Mouse (Mus musculus) liver, embryonic 12.5 days (tissue): ENCODE results near the gene Prss16. TPM values are rescaled to one million over a fixed set of nuclear protein-coding genes. Genes with fewer than 3 reads are reported as not detected.

ENCODE experiments used
- ATAC-seq: fragments of 200-750 bp; cut with Nextera tagmentation; 2 replicates; pipeline ENCODE4 v1.8.0; 2017; ENCODE audit warnings: moderate number of reproducible peaks, mild to moderate bottlenecking, moderate library complexity
- H3K27ac ChIP-seq: fragments of 300-500 bp; sonication (generic); 2 replicates; pipeline ENCODE4 v1.5.1; 2016; ENCODE audit warnings: mild to moderate bottlenecking
- H3K27me3 ChIP-seq: fragments of 300-500 bp; sonication (generic); replicated peaks from 2 replicates; pipeline ENCODE4 v1.6.1; 2016; ENCODE audit warnings: mild to moderate bottlenecking, moderate library complexity
- H3K36me3 ChIP-seq: fragments of 300-500 bp; sonication (generic); 2 replicates; pipeline ENCODE4 v1.6.1; 2016; ENCODE audit warnings: mild to moderate bottlenecking, moderate library complexity
- H3K4me1 ChIP-seq: fragments of 300-500 bp; sonication (generic); 2 replicates; pipeline ENCODE4 v1.6.1; 2016
- H3K4me2 ChIP-seq: fragments of 300-500 bp; sonication (generic); 2 replicates; pipeline ENCODE4 v1.6.1; 2016; ENCODE audit warnings: mild to moderate bottlenecking, moderate library complexity
- H3K4me3 ChIP-seq: fragments of 300-500 bp; sonication (generic); 2 replicates; pipeline ENCODE4 v1.5.1; 2016; ENCODE audit warnings: mild to moderate bottlenecking, moderate library complexity
- H3K9ac ChIP-seq: fragments of 300-500 bp; sonication (generic); 2 replicates; pipeline ENCODE4 v1.6.1; 2016; ENCODE audit warnings: mild to moderate bottlenecking, moderate library complexity
- H3K9me3 ChIP-seq: fragments of 300-500 bp; sonication (generic); replicated peaks from 2 replicates; pipeline ENCODE4 v1.6.1; 2016; ENCODE audit warnings: mild to moderate bottlenecking, moderate library complexity
- WGBS: fragments of 180-500 bp; shearing (Covaris S2); methylation state at CpG from one replicate; pipeline ENCODE4 v1.1.7; 2016; ENCODE audit not compliant: insufficient replicate concordance; 5-methylcytosine and 5-hydroxymethylcytosine counted together
- polyA plus RNA-seq: library from polyadenylated mRNA; unstranded; fragments of >200 nt; fragmentation: Nextera tagmentation; extraction: Ambion mirVana; gene quantifications from 2 replicates; pipeline ENCODE4 v1.2.1, GENCODE M21; 2016

The Prss16 gene
- polyA plus RNA-seq, 1 experiment from 2014 or later, result 0.33 TPM

- Histone ChIP-seq H3K27me3 (no peaks in the 10 kb centered on the region), H3K27ac (peak overlapping the region; percentile 95), H3K9me3 (no peaks in the 10 kb centered on the region), H3K9ac (peak overlapping the region; percentile 80), H3K4me3 (peak overlapping the region; percentile 59), H3K36me3 (no peaks in the 10 kb centered on the region), H3K4me1 (peaks cover 66% of the 10 kb centered on the region), H3K4me2 (peak overlapping the region; percentile 75)
- no peak for ATAC-seq
- WGBS, result 42% methylated on average over 5 of the region's 5 CpGs
Measured at GRCm38 (mm10) chr13:22033741-22034442, 24.4 kb upstream of the Prss16 start.

GRCm38 (mm10) chr13:22030493-22030892 lies 21.0 kb upstream of the Prss16 start:
- no peak overlapping the region for H3K27ac ChIP-seq
- H3K27me3 ChIP-seq, result no peaks in the 10 kb centered on the region
- H3K4me3 ChIP-seq, result 0 out of 2 replicates have a peak overlapping the region, but pooled peaks have one; percentile 19
- peak overlapping the region; percentile 43; the same call in 1 of the 2 replicates for H3K4me2 ChIP-seq
- 11% methylated on average over 4 of the region's 4 CpGs for WGBS
- 0 out of 2 replicates have a peak overlapping the region, but pooled peaks have one; percentile 31 for H3K9ac ChIP-seq
- peaks cover 53% of the 10 kb centered on the region for H3K4me1 ChIP-seq
- no peaks in the 10 kb centered on the region for H3K9me3 ChIP-seq
- no peak for ATAC-seq
- H3K36me3 ChIP-seq, result no peaks in the 10 kb centered on the region

GRCm38 (mm10) chr13:22029928-22030327 lies 20.4 kb upstream of the Prss16 start:
- Histone ChIP-seq H3K4me1 (peaks cover 53% of the 10 kb centered on the region), H3K4me2 (peak overlapping the region; percentile 76), H3K27me3 (no peaks in the 10 kb centered on the region), H3K4me3 (peak overlapping the region; percentile 67), H3K36me3 (no peaks in the 10 kb centered on the region), H3K9me3 (no peaks in the 10 kb centered on the region), H3K9ac (peak overlapping the region; percentile 78), H3K27ac (peak overlapping the region; percentile 92)
- 19% methylated on average over 8 of the region's 8 CpGs for WGBS
- ATAC-seq, result no peak

DNA sequence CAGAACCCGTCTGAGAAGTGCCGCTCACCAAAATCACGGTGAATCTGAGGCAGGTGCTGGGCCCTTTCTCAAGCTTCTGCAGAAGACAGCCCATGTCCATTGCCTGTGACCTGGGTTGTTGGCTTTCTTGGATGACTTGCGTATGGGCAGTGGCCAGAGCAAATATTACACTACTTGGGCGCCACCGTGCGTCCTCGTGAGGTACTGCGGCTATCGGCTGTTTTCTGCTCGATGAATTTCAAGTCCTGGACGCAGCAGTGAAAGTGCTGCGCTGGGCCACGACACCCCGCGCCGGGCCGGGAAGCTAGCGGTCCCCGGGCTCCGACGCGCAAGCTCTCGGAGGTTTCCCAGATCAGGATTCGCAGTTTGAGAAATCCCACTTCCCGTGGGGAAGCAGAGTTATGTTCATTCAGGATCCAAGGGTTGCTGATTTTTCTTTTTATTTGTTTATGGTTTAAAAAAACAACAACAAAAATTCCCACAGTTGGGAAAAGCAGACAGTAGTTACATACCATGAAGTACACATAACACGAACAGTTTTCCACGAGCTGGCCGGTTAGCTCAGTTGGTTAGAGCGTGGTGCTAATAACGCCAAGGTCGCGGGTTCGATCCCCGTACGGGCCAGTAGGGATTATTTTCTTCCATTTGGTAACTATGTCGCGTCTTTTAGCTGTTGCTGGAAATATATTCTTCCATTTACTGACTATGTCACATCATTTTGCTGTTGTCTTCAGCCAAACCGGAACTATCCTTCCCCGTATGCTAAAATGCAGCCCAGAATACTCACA lies 19.3 kb upstream of the Prss16 start:
- Histone ChIP-seq H3K9ac (peak overlapping the region; percentile 78), H3K27ac (peak overlapping the region; percentile 92), H3K4me2 (peak overlapping the region; percentile 76), H3K4me1 (peaks cover 45% of the 10 kb centered on the region), H3K9me3 (no peaks in the 10 kb centered on the region), H3K36me3 (no peaks in the 10 kb centered on the region), H3K4me3 (peak overlapping the region; percentile 67), H3K27me3 (no peaks in the 10 kb centered on the region)
- 1% methylated on average over 40 of the region's 40 CpGs for WGBS
- ATAC-seq, result peak; percentile 79

DNA sequence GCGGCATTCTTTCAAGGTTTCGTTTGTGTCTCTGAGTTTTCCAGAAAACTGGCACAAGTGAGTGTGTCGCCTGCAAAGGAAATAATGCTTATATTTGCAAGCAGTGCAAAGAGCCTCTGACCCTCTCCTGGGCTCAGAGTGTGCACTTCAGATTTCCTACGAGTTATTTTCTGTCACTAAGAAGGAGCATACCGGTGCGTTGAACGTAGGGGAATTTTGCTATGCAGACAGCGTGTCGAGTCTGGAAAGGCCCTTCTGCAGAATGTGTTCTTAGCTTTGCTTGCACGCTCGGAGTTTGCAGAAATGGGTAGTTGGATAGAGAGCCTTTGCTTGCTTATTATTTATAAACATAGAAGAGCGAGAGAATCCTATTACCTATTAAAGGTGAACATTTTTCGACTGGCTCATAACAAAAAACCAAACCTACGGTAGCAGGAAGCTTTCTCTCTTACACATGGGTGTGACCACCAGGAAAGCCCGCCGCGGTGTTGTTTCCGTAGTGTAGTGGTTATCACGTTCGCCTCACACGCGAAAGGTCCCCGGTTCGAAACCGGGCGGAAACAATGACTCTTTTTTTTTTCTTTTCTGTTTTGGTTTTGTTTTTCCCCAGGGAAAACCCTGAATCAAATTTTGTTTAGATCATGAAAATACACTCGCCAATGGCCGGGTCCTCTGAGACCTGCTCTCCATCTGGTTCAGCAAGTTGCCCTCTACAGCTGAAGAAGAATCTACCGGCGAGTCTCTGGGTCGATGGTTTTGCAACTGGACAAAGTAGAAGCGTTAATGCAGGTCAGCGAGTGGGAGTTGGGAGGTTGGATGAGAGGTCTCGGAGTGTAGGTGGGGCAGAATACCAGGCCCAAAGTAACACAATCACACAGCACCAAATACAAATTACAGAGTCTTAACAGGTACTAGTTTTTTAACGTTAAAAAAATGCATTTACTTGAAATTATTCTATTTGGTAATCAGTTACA lies 16.8 kb upstream of the Prss16 start:
- ATAC-seq, result peak; percentile 38; the same call in 1 of the 2 replicates
- Histone ChIP-seq H3K36me3 (no peaks in the 10 kb centered on the region), H3K9ac (peak overlapping the region; percentile 78), H3K9me3 (no peaks in the 10 kb centered on the region), H3K4me3 (peak overlapping the region; percentile 66), H3K27ac (peak overlapping the region; percentile 23; the same call in 1 of the 2 replicates), H3K27me3 (no peaks in the 10 kb centered on the region), H3K4me2 (peak overlapping the region; percentile 68), H3K4me1 (peaks cover 36% of the 10 kb centered on the region)
- 2% methylated on average over 35 of the region's 35 CpGs for WGBS

DNA sequence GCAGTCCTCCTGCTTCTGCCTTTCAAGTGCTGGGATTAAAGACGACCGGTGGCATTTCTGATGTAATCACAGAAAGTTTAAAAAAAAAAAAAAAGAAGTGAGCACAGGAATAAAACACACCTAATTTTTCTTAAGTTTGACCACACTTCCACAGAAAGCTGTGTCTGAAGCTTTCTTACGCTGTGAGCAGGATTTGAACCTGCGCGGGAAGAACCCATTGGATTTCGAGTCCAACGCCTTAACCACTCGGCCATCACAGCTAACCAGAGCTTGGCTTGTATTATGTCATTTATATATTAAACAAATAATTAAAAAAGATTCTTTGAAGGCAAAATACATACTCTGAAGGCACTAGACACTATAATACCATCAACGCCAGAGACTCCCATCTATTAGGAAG lies 12.7 kb upstream of the Prss16 start:
- Histone ChIP-seq H3K36me3 (no peaks in the 10 kb centered on the region), H3K4me3 (peak overlapping the region; percentile 71), H3K27me3 (no peaks in the 10 kb centered on the region), H3K27ac (peak overlapping the region; percentile 86), H3K4me1 (peaks cover 18% of the 10 kb centered on the region), H3K9ac (peak overlapping the region; percentile 78), H3K9me3 (no peaks in the 10 kb centered on the region), H3K4me2 (peak overlapping the region; percentile 76)
- WGBS, result 0% methylated on average over 9 of the region's 9 CpGs
- peak; percentile 63; the same call in 1 of the 2 replicates for ATAC-seq

GRCm38 (mm10) chr13:22021581-22021980 lies 12.0 kb upstream of the Prss16 start:
- ATAC-seq, result peak; percentile 60
- peak overlapping the region; percentile 86 for H3K27ac ChIP-seq
- no peaks in the 10 kb centered on the region for H3K36me3 ChIP-seq
- H3K9me3 ChIP-seq, result no peaks in the 10 kb centered on the region
- H3K4me2 ChIP-seq, result peak overlapping the region; percentile 76
- peaks cover 18% of the 10 kb centered on the region for H3K4me1 ChIP-seq
- peak overlapping the region; percentile 78 for H3K9ac ChIP-seq
- under 1% methylated on average over 11 of the region's 11 CpGs for WGBS
- peak overlapping the region; percentile 71 for H3K4me3 ChIP-seq
- H3K27me3 ChIP-seq, result no peaks in the 10 kb centered on the region

DNA sequence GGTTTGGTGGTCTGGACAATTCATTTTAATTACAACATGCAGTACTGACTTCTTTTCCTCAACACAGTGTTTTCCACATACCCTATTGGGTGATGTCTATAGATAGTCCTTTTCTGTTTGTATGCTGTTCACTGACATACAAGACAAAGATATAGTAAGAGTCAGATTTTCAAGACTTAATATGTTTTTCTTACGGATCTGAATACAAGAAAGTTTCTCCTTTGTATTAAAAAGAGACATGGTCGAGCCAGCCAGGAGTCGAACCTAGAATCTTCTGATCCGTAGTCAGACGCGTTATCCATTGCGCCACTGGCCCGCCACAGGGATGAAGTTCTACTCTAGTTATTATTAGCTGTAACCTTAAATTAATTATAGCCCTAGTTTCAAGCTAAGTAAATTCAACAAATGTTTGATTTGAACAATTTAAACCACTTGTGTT lies 11.4 kb upstream of the Prss16 start:
- Histone ChIP-seq H3K9ac (peak overlapping the region; percentile 78), H3K27me3 (no peaks in the 10 kb centered on the region), H3K36me3 (no peaks in the 10 kb centered on the region), H3K9me3 (no peaks in the 10 kb centered on the region), H3K27ac (peak overlapping the region; percentile 86), H3K4me2 (peak overlapping the region; percentile 76), H3K4me1 (peaks cover 22% of the 10 kb centered on the region), H3K4me3 (peak overlapping the region; percentile 71)
- ATAC-seq, result peak; percentile 74
- WGBS, result under 1% methylated on average over 8 of the region's 8 CpGs

DNA sequence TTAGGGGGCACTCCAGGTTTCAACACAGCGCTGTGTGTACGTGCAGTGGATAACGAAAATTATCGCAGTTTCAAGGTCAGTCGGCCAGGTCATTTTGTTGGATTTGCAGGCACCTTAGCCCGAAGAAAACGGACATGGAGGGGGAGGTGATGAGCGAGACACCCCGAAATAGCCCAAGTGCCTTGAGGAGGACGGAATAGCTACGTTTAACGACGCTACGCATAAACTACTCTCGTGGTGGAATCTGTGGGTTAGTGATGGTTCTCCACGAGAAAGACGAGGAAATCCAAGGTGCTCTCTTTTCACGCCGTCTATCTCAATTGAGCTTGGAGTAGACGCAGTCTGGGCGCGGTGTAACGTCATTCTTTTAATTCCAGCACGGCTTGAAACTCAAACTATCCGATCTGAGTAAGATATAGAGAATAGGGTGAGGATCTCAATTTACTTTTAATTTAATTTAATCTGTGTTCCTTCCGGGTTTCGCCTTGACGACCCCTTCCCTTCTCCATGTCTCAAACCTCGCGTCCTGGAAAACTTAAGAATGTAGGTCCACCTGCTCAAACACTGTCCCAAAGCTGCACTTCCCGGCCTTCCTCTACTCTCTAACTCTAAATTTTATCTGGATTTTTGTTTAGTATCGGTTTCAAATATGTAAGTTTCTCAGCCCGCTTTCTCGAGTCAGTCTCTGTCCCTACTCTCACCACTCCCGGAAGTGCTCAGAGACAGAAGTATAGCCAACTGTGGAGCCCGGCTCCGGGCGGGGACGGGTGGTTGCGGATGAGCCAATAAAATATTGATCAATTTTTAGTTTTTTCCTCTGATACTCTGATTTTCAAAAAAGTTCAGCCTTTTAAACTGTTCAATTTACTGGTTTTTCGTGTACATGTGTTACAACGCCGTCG lies 10.6 kb upstream of the Prss16 start:
- peak; percentile 72 for ATAC-seq
- Histone ChIP-seq H3K9me3 (no peaks in the 10 kb centered on the region), H3K36me3 (no peaks in the 10 kb centered on the region), H3K27ac (peak overlapping the region; percentile 75), H3K27me3 (peaks cover 4% of the 10 kb centered on the region; the same call in 1 of the 2 replicates), H3K4me2 (peak overlapping the region; percentile 76), H3K9ac (peak overlapping the region; percentile 73), H3K4me3 (peak overlapping the region; percentile 71), H3K4me1 (peaks cover 22% of the 10 kb centered on the region)
- WGBS, result under 1% methylated on average over 44 of the region's 44 CpGs
